Mouse (Mus musculus) lung, adult 2 months (tissue): Measurements from ENCODE around the gene Ptprb. TPM values are rescaled to one million over a fixed set of nuclear protein-coding genes. Genes with fewer than 3 reads are reported as not detected.

Source experiments
- DNase-seq: peaks from one replicate; pipeline ENCODE4 v3.0.0; 2022
- H3K4me1 ChIP-seq: fragments of 200-500 bp; 2 replicates; pipeline ENCODE4 v1.6.1; 2011; ENCODE audit warnings: low read length; ENCODE audit not compliant: control insufficient read depth, insufficient read depth
- H3K4me3 ChIP-seq: fragments of 200-500 bp; replicated peaks from 2 replicates; pipeline ENCODE3; 2011; ENCODE audit warnings: low read depth, mild to moderate bottlenecking, control low read depth, low read length; ENCODE audit errors: extremely low read depth
- CTCF ChIP-seq: fragments of 200-500 bp; IDR thresholded peaks from 2 replicates; pipeline ENCODE4 v1.5.1; 2011; ENCODE audit warnings: mild to moderate bottlenecking, low read length, control low read depth; ENCODE audit not compliant: insufficient read depth
- POLR2A ChIP-seq: fragments of 200-500 bp; IDR thresholded peaks from 2 replicates; pipeline ENCODE4 v1.6.1; 2011; ENCODE audit warnings: low read depth, mild to moderate bottlenecking, control low read depth, low read length, borderline replicate concordance; ENCODE audit errors: extremely low read depth
- WGBS: fragments of 180-500 bp; shearing (Covaris S2); methylation state at CpG from one replicate; pipeline ENCODE4 v1.1.7; 2018; 5-methylcytosine and 5-hydroxymethylcytosine counted together
- polyA plus RNA-seq: library from polyadenylated mRNA; depleted of rRNA; stranded (reverse); fragments of >200 nt; gene quantifications from 2 replicates; pipeline ENCODE4 v1.2.3, GENCODE M21; 2012

The Ptprb gene
- polyA plus RNA-seq, 1 experiment: 83.5 TPM

DNA sequence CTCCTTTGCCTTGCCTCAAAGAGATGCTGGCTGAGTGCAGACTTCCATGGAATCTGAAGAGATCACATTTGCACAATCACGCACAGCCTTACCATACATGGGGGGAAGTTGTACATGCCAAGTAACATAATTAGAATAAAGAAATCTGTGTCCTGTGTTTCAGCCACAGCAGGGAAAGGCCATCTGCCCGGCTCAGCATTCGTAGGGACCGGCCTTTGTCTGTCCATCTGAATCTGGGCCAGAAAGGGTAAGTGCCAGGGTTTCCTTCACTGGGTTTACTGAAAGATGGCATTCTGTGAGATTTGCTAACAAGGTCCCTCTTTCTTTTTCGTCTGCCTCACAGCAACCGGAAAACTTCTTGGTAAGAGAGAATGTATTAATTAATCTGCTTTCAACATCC lies 86.9 kb downstream of the Ptprb start:
- 79% methylated on average over 6 of the region's 6 CpGs for WGBS
- TF ChIP-seq POLR2A (no peak), CTCF (no peak)
- H3K4me3 ChIP-seq: no peak overlapping the region
- no peak for DNase-seq
- no peaks in the 10 kb centered on the region for H3K4me1 ChIP-seq

DNA sequence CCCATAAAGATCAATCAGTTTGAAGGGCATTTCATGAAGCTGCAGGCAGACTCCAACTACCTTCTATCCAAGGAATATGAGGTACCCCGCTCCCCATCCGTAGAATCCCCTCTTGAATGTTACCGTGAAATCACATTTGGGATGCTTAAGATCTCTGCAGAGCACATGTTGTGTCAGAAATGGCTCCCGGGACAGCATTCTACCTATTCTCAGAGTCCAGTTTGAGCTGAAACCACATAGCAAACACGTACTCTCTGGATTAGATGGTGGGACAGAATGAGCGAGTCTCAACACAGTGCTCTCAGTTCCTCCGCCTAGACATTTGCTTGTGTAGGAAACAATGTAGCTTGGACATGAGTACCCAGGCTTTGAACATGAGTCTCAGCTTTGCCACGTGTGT lies 87.3 kb downstream of the Ptprb start:
- no peak for DNase-seq
- Histone ChIP-seq H3K4me3 (no peak overlapping the region), H3K4me1 (no peaks in the 10 kb centered on the region)
- 90% methylated on average over 8 of the region's 8 CpGs for WGBS
- no peak for TF ChIP-seq CTCF
- no peak for TF ChIP-seq POLR2A

DNA sequence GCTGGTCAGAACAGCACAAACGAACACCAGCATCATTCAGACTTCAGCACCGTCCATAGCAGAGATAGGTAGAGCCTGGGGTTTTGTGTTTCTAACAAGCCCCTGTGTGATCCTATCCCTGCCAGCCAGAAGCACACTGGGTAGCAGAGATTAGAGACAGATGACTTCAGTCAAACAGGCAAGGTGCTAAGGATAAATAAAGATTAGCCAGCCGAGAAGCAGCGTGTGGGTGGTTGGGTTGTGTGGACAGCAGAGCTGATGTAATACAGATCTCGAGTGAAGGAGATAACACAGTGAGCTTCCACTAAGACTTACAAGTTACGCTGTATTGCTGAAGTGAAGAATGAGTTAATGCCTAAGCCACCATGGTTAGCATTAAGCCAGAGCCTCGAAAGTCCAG lies 89.4 kb downstream of the Ptprb start:
- no peak for DNase-seq
- TF ChIP-seq CTCF (no peak), POLR2A (no peak)
- H3K4me1 ChIP-seq: no peaks in the 10 kb centered on the region
- 37% methylated on average over 7 of the region's 7 CpGs for WGBS
- H3K4me3 ChIP-seq: no peak overlapping the region

DNA sequence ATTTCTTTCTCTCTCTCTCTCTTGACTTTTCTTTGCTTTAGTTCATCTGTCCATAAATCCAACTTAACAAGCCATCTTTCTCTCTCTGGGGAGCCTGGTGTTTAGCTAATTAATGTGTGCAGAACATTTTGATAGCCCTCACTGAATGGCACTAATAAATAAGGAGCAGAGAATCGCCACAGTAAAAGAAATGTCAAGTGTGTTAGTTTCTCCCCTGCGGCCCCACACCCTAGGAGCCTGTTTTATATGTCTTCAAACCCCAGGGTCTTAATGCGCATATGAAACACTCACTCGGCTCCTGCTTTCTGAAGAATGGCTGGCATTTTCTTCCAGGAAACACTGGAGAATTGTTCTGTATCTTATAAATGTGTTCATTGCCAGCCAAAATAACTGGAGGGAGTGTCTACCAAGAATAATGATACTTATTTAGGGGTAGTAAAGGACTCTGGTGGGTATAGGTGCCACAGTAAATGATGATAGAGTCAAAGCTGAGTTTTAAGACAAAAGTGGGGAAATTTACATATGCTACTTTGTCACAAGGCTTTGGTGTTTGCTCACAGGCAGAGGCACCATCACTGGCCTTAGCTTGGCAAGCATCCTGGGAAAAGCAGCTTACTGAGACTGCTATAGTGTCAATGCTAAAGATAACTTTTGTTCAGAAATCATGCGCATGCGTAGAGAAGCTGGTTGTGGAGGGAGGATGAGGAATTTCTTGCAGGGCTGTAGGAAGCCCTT lies 95.8 kb downstream of the Ptprb start:
- TF ChIP-seq POLR2A: no peak
- TF ChIP-seq CTCF: no peak
- 65% methylated on average over 6 of the region's 6 CpGs for WGBS

DNA sequence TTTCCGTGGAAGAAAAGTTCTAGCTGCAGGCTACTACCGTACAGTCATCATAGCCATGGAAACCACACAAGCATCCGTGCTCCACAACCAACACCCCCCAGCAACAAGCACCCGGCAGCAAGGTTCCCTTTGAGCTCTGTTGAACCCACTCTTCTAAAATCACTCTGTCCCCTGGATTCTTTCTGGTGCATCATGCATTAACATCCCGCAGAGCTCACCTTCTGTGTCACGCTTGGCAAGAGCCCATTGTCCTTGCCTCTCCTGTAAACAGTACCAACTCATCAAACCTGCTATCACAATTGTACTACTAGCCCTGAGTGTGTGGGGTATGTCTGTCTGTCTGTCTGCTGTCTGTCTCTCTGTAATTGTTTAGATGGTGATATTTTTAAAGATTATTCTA lies 98.8 kb downstream of the Ptprb start:
- WGBS: 93% methylated on average over 6 of the region's 6 CpGs
- Histone ChIP-seq H3K4me1 (no peaks in the 10 kb centered on the region), H3K4me3 (no peak overlapping the region)
- TF ChIP-seq CTCF (no peak), POLR2A (no peak)
- DNase-seq: no peak

More for the DNA sequence above, 95.8 kb downstream of the Ptprb start:
- Histone ChIP-seq H3K4me1 (no peaks in the 10 kb centered on the region), H3K4me3 (no peak overlapping the region)
- no peak for DNase-seq

DNA sequence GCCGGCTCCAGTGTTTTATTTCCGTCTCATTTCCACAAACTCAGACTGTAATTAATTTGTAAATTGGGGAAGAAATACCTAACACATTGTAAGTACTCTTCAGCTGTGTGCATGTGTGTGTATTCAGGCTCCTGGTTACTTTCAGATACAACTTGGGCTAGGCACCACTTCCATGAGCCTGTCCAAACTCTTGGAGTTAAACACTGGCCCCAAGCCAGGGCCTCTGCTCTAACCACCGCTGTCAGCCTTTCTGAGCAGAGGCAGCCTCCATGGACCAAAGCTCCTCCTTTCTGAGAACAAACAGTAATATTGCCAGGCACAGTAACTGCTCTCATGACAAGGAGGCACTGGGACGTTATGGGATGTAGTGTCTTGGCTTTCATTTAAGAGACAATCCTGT lies 101.5 kb downstream of the Ptprb start:
- TF ChIP-seq CTCF (no peak), POLR2A (no peak)
- no peak for DNase-seq
- 48% methylated on average over 4 of the region's 4 CpGs for WGBS
- Histone ChIP-seq H3K4me1 (no peaks in the 10 kb centered on the region), H3K4me3 (no peak overlapping the region)

DNA sequence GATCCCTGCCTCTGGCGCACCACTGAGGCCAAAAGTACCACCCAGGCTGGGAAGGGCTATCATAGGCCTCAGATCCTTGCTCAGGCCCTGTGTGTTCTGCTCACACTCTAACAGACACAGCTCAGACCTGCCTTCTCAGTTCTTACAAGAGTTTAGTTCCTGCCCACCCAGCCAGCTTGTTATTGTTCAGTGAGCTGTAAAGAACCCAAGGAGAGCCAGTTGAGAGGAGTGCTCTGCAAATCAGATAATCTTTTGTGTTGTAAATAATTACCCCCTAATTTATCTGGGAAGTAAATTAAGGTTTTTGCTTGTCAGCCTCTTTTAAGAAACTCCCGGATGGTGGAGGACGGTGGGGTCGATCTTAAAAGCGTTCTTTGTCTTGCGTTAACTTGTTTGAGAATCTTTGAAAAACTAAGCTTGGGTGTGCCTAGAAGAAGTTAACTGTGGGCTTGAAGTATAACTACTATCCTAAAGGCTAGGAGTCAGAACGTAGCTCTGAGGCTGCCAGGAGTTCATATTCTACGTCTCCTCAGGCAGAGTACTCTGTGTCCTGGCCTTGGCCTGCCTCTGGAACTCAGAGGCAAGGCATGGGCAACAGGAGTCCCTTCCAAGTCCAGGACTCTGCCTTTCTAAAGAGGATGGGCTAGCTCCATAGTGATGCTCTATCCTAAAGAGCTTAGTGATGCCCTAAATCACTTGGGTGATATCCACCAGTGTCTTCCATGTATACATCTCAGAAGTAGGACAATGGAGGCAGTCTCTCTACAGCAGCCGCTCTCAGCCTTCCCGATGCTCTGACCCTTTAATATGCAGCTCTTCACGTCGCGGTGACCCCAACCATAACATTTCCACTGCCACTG lies 107.7 kb downstream of the Ptprb start:
- TF ChIP-seq POLR2A (no peak), CTCF (no peak)
- no peaks in the 10 kb centered on the region for H3K4me1 ChIP-seq
- DNase-seq: no peak
- H3K4me3 ChIP-seq: no peak overlapping the region
- 87% methylated on average over 13 of the region's 13 CpGs for WGBS

DNA sequence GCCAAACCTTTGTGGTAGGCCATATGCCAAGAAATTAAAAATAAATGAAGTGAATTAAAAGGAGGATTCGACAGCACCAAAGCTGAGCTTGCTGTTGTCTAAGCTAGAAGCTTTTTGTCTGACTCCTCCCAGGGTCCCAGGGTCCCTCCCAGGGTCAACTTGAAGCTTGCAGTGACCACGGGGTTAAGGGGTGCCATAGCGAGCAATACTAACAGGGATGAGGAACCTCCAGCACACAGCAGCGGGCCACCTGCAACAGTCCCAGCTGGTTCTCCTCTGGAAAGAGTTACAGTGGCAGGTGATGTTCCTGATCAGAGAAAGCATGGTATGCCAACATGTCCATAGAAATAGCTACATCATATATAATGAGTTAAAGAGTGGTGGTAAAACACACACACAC lies 109.1 kb downstream of the Ptprb start:
- no peak for DNase-seq
- WGBS: 71% methylated on average over 4 of the region's 4 CpGs
- Histone ChIP-seq H3K4me1 (no peaks in the 10 kb centered on the region), H3K4me3 (no peak overlapping the region)
- TF ChIP-seq CTCF (no peak), POLR2A (no peak)

DNA sequence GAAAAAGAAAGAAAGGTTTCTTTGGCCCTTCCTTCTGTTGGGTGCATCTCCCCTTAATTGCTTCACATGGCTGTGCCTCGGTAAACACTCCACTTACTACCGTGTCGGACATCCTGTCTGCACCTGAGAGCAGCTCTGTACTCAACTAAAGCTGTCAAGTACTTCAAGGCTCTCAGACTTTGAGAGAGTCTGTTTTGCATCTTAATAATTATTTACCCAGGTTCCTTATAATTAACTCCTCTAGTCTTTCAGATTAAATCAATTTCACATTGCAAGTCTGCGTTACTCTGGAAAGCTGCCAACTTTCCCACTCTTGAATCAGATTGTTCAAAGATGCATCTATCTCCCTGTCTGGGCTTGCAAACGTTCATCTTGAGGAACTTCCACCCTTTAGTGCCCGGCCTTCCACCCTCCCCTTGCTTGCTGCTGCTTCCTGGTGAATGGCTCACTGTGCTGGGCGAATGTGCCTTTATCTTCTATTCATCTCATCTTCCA lies 111.1 kb downstream of the Ptprb start:
- 23% methylated on average over 7 of the region's 7 CpGs for WGBS
- TF ChIP-seq CTCF: no peak
- TF ChIP-seq POLR2A: no peak
- no peak overlapping the region for H3K4me3 ChIP-seq
- no peak for DNase-seq
- no peaks in the 10 kb centered on the region for H3K4me1 ChIP-seq
